18 mouse cellular contexts compared by ENCODE assay signal in the genomic region with DNA sequence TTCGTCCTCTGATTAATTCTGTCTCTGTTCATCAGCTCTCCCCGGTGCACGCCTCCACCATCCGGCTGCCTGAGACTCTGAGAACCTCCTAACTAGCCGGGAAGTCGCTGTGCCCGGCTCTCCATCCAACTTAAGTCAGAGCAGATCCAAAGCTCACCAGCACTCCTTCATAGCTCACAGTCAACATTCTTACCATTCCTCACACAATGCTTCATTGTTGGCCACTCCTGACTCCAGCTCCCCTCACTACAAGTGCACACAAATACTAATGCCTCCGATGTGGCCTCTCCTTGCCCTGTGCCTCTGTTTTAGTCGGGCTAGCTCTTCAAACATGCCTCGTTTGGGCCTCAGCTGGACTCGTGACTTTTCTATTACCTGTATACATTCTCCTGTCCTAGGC. TPM values are rescaled to one million over a fixed set of nuclear protein-coding genes. Genes with fewer than 3 reads are reported as not detected.
DNase-seq lines count a peak whose midpoint lies in the region; ATAC-seq and TF ChIP-seq lines count a peak whose summit lies in the region.
"Had no signal": no experiment of that assay in that cellular context is flagged by ENCODE, and none has a peak within 500 bp of the region (broad histone marks: within the 10 kb centered on the region; RNA-seq: fewer than 3 reads in every experiment).

No protein-coding gene starts in this region.

- peak; percentile 28; the same call in 1 of the 2 replicates for TF ChIP-seq EP300 in lung, postnatal 0 days (IDR thresholded peaks at IDR 0.05)

- H3K27ac ChIP-seq in forebrain, embryonic 15.5 days (replicated peaks), result peak overlapping the region; percentile 74
- H3K27ac ChIP-seq in forebrain, embryonic 11.5 days (ENCODE audit: low read depth, low read length), result no peak overlapping the region
- H3K27ac ChIP-seq in heart, embryonic 15.5 days, result peak overlapping the region; percentile 22
- H3K27ac ChIP-seq in lung, postnatal 0 days (ENCODE audit: low read length), result peak overlapping the region; percentile 5; the same call in 1 of the 2 replicates
- H3K27ac ChIP-seq: embryonic facial prominence, embryonic 12.5 days; hindbrain, embryonic 12.5 days had no signal

- no peak overlapping the region for H3K9ac ChIP-seq in forebrain, embryonic 15.5 days (replicated peaks)
- H3K9ac ChIP-seq in forebrain, embryonic 11.5 days (ENCODE audit: low read length), result no peak overlapping the region
- H3K9ac ChIP-seq in heart, embryonic 15.5 days, result no peak overlapping the region
- no peak overlapping the region for H3K9ac ChIP-seq in lung, postnatal 0 days (replicated peaks; ENCODE audit: low read depth)
- H3K9ac ChIP-seq: embryonic facial prominence, embryonic 12.5 days; hindbrain, embryonic 12.5 days had no signal

- H3K36me3 ChIP-seq in forebrain, embryonic 15.5 days, result no peaks in the 10 kb centered on the region
- no peaks in the 10 kb centered on the region for H3K36me3 ChIP-seq in forebrain, embryonic 11.5 days (ENCODE audit: control insufficient read depth, insufficient read depth, low read length)
- H3K36me3 ChIP-seq in heart, embryonic 15.5 days, result peaks cover 68% of the 10 kb centered on the region
- peaks cover 21% of the 10 kb centered on the region; the same call in 1 of the 2 replicates for H3K36me3 ChIP-seq in lung, postnatal 0 days (ENCODE audit: insufficient read depth, low read length)
- H3K36me3 ChIP-seq: hindbrain, embryonic 12.5 days had no signal

- no peaks in the 10 kb centered on the region for H3K27me3 ChIP-seq in forebrain, embryonic 15.5 days
- H3K27me3 ChIP-seq in forebrain, embryonic 11.5 days (ENCODE audit: control insufficient read depth, insufficient read depth, low read length), result no peaks in the 10 kb centered on the region
- no peaks in the 10 kb centered on the region for H3K27me3 ChIP-seq in heart, embryonic 15.5 days
- no peaks in the 10 kb centered on the region for H3K27me3 ChIP-seq in lung, postnatal 0 days (replicated peaks; ENCODE audit: insufficient read depth, low read length)
- H3K27me3 ChIP-seq: embryonic facial prominence, embryonic 12.5 days; hindbrain, embryonic 12.5 days had no signal

- DNase-seq in forebrain, embryonic 11.5 days (ENCODE audit: low spot score), result no peak
- no peak for DNase-seq in heart, adult 9 months (ENCODE audit: low spot score in 2 of 2)
- DNase-seq in Muller cell, postnatal 12 days (ENCODE audit: inconsistent ontology term), result peak; percentile 51
- DNase-seq in lung, postnatal 0 days (ENCODE audit: low spot score), result peak; percentile 46
- DNase-seq in neural tube, embryonic 10.5 days (ENCODE audit: extremely low spot score, low spot score), result no peak
- DNase-seq in thymus, postnatal 36 days, result no peak
- DNase-seq: adrenal gland, postnatal 25 days; cerebellum, adult 8-10 months; kidney, adult 9 months; left cerebral cortex, postnatal 4 days; right cerebral cortex, postnatal 14 days had no signal

- 72% methylated on average over 11 of the region's 11 CpGs for WGBS in forebrain, embryonic 15.5 days
- 74% methylated on average over 11 of the region's 11 CpGs for WGBS in forebrain, embryonic 11.5 days
- 41% methylated on average over 11 of the region's 11 CpGs for WGBS in heart, embryonic 15.5 days
- 44% methylated on average over 11 of the region's 11 CpGs for WGBS in lung, postnatal 0 days

- H3K4me3 ChIP-seq in forebrain, embryonic 15.5 days, result no peak overlapping the region
- H3K4me3 ChIP-seq in forebrain, embryonic 11.5 days (ENCODE audit: low read depth, low read length), result no peak overlapping the region
- no peak overlapping the region for H3K4me3 ChIP-seq in heart, embryonic 15.5 days
- no peak overlapping the region for H3K4me3 ChIP-seq in lung, postnatal 0 days (ENCODE audit: low read depth, low read length)
- H3K4me3 ChIP-seq: embryonic facial prominence, embryonic 12.5 days; hindbrain, embryonic 12.5 days had no signal

- H3K9me3 ChIP-seq in forebrain, embryonic 15.5 days, result no peaks in the 10 kb centered on the region
- no peaks in the 10 kb centered on the region for H3K9me3 ChIP-seq in forebrain, embryonic 11.5 days (ENCODE audit: control insufficient read depth, low read length)
- no peaks in the 10 kb centered on the region for H3K9me3 ChIP-seq in heart, embryonic 15.5 days (replicated peaks)
- no peaks in the 10 kb centered on the region for H3K9me3 ChIP-seq in lung, postnatal 0 days (ENCODE audit: low read length)
- H3K9me3 ChIP-seq: embryonic facial prominence, embryonic 12.5 days; hindbrain, embryonic 12.5 days had no signal

- no peak for ATAC-seq in forebrain, embryonic 15.5 days (replicated peaks)
- no peak for ATAC-seq in forebrain, embryonic 11.5 days (replicated peaks; ENCODE audit: low FRiP score)
- ATAC-seq in heart, embryonic 15.5 days (replicated peaks; ENCODE audit: insufficient number of reproducible peaks, insufficient read depth, low FRiP score, low read depth), result peak; percentile 78
- peak; percentile 93 for ATAC-seq in lung, postnatal 0 days
- ATAC-seq: CD4-positive, CD25-positive, alpha-beta regulatory T cell, adult 4 months; inflammation-experienced regulatory T-cells, adult 6 months had no signal

- H3K4me1 ChIP-seq in forebrain, embryonic 15.5 days, result peaks cover 15% of the 10 kb centered on the region
- H3K4me1 ChIP-seq in forebrain, embryonic 11.5 days (replicated peaks; ENCODE audit: control insufficient read depth, insufficient read depth, low read length), result no peaks in the 10 kb centered on the region
- peaks cover 9% of the 10 kb centered on the region for H3K4me1 ChIP-seq in heart, embryonic 15.5 days (replicated peaks)
- no peaks in the 10 kb centered on the region for H3K4me1 ChIP-seq in lung, postnatal 0 days (ENCODE audit: insufficient read depth, low read depth, low read length)
- H3K4me1 ChIP-seq: embryonic facial prominence, embryonic 12.5 days had no signal

- H3K4me2 ChIP-seq in forebrain, embryonic 15.5 days (replicated peaks), result no peak overlapping the region
- H3K4me2 ChIP-seq in forebrain, embryonic 11.5 days (ENCODE audit: low read depth, low read length, severe bottlenecking), result no peak overlapping the region
- H3K4me2 ChIP-seq in heart, embryonic 15.5 days, result no peak overlapping the region
- H3K4me2 ChIP-seq in lung, postnatal 0 days (replicated peaks; ENCODE audit: low read depth, low read length), result no peak overlapping the region
- H3K4me2 ChIP-seq: embryonic facial prominence, embryonic 12.5 days; hindbrain, embryonic 12.5 days; midbrain, embryonic 11.5 days had no signal

- no peak for TF ChIP-seq CTCF in lung, postnatal 0 days (IDR thresholded peaks at IDR 0.05)

RNA-seq across cellular contexts. Expression of gene Sec24d, which starts 29.4 kb away (rescaled TPM):
- 16.0 and 19.3 TPM in 2 replicates for polyA plus RNA-seq in forebrain, embryonic 15.5 days (2015; fragmentation: Nextera tagmentation; extraction: Ambion mirVana)
- polyA plus RNA-seq in forebrain, embryonic 11.5 days (2014; fragmentation: Nextera tagmentation; extraction: Ambion mirVana), result 18.2 and 18.4 TPM in 2 replicates
- polyA plus RNA-seq in heart, embryonic 15.5 days (2015; fragmentation: Nextera tagmentation; extraction: Ambion mirVana), result 61.9 and 75.0 TPM in 2 replicates
- 34.9 and 38.7 TPM in 2 replicates for polyA plus RNA-seq in lung, postnatal 0 days (2015; fragmentation: Nextera tagmentation; extraction: Ambion mirVana)

Comparison
In these comparisons a context has a peak if more than half of its experiments do, and no peak if none do; other contexts are left out.
1. ATAC-seq: peak in heart, embryonic 15.5 days (single experiment) and lung, postnatal 0 days (single experiment); none in forebrain, embryonic 15.5 days (single experiment) and forebrain, embryonic 11.5 days (single experiment).
2. DNase-seq: peak in Muller cell, postnatal 12 days (single experiment) and lung, postnatal 0 days (single experiment); none in forebrain, embryonic 11.5 days (single experiment), heart, adult 9 months (0 of 2), neural tube, embryonic 10.5 days (single experiment) and thymus, postnatal 36 days (0 of 2).